Mouse (Mus musculus): ENCODE data around the gene Zfp366. TPM values are rescaled to one million over a fixed set of nuclear protein-coding genes. Genes with fewer than 3 reads are reported as not detected.

The Zfp366 gene
- total RNA-seq, 2 experiments from 2014 or later = 5.1 to 7.0 TPM

DNA sequence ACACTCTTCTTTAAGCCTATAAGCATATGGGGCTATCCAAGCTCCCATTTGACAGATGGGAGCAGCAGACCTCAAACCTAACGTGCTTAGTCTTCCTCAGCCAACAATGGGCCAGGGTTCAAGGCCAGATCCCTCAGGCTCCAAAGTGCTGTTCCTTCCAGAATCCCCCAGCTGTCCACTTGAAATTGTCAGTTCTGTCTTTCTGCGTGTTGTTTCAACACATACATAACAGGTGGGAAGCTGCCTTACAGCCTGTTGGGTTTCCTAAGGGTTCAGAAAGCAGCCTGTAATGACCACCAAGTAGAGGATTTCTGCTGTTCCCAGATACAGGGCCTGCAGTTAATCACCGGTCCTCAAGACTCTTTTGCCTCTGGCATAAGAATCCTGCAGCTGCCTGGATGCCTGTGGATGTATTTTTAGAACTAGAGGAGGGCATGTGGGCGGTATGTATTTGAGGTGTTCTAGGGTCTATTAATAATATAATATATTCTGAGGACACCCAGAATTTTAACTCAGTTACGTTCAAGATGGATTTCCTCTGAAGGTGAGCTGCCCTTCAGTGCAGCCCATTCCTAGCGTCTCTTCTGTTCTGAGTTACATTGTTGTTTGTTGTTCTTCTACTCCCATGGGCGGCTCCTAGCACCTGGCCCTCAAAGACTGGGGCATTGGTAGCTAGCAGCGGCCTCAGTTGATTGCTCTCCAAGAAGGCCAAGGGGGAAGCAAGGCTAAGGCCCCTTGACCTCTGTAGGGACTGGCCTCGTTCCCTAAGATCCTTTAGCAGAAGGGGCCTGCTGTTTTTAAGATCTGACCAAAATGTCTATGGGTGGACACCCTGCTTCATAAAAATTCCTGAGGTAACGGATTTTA, 41.0 kb downstream of the Zfp366 start:
- no peak for DNase-seq (ENCODE audit: low spot score in 2 of 2)

DNA sequence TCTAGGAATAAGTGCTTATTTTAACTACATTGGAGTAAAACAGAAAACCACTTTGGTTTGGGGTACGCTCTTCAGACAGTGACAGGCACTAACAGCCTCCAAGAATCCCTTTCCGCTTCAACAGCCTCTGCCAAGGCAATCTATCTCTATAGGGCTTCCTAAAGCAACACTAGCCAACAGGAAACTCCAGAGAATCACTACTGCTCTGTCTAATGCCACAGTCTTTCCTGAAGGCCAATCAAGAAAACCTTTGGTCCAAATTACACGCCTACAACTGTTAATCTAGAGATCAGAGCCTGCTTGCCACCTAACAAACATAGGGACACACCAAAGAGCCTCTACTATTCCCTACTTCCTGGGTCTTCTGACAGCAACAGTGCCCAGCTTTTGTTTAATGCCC, 42.2 kb downstream of the Zfp366 start:
- no peak for DNase-seq (ENCODE audit: low spot score in 2 of 2)

- DNase-seq (ENCODE audit: low spot score in 2 of 2) = no peak
These were observed 43.0 kb downstream of the Zfp366 start for GRCm38 (mm10) chr13:99227456-99228250.

GRCm38 (mm10) chr13:99228821-99229570, 44.4 kb downstream of the Zfp366 start:
- no peak for DNase-seq (ENCODE audit: low spot score in 2 of 2)

- no peak for DNase-seq (ENCODE audit: low spot score in 2 of 2)
These were observed 45.2 kb downstream of the Zfp366 start for GRCm38 (mm10) chr13:99229641-99230494.

- DNase-seq (ENCODE audit: low spot score in 2 of 2) = no peak
These were observed 45.9 kb downstream of the Zfp366 start for GRCm38 (mm10) chr13:99230495-99230868.

DNA sequence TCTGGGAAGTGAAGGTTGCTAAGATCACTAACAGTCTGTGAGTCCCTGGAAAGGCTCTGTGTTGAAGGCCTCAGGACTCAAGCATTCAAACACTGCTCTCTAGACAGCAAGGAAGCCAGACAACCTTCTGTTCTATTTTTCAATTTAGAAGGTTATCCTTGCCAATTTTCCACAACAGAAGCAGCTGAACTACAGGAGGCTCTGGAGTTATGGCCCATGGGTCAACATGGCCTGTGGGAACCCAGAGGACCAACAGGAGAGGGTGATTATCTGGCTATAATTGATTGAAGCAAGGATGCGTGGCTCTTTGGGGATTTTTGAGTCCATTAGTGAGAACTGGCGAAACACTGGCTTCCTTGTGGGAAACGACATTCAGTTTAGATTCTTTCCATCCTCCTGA, 48.7 kb downstream of the Zfp366 start:
- no peak for DNase-seq (ENCODE audit: low spot score in 2 of 2)

- no peak for DNase-seq (ENCODE audit: low spot score in 2 of 2)
These were observed 49.3 kb downstream of the Zfp366 start for GRCm38 (mm10) chr13:99233956-99234355.

DNA sequence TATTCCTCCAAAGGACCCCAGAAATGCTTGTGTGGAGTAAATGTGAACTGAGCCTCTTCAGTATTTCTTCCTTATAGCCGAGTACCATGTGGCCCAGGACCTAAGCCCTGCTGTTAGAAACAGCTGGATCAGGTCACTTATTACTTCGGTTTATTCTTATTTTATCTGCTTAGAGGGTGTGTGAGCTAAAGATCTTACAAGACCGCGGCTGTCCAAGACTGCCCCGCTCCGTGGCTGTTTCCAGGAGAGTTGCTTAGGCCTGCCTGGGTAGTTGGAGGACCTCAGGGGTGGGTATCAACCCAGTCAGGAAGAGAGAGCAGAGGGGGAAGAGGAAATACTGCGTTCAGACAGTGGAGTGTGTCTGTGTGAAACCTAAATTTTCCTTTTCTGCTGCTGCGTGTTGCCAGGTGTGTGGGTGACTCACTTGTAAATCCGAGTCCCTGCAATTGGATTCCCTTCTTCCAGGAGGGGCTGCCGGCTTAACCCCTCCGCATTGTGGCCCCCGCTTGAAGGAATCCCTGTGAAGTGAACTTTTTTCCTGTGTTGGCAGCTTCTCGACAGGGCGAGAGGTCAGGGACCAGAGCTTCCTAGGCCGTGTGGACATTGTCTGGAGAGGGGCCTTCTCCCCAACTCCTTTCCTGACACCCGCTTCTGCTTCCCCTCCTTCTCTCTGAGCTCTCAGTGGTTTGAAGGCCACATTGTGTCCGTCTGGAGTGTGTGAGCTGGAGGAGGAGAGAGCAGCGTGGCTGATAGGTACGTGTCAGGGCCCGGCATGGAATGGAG, 51.0 kb downstream of the Zfp366 start:
- no peak for DNase-seq (ENCODE audit: low spot score in 2 of 2)

DNA sequence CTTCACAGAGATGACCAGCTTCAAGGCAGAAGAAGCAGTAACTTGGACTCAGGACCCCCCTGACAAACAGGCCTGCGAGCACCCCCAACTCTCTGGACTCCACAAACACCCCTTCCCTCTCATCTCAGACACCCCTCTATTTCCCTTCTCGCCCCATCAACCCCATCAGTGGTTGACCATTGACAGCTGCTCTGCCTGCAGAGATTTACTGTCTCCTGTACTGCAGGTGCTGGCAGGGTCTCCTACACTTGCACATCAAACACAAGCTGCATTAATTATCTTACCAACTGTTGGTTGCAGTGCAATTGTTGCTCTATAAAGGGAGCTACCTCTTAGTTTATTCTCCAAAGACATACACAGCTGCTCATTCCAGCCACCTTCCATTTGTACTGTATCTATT, 51.6 kb downstream of the Zfp366 start:
- no peak for DNase-seq (ENCODE audit: low spot score in 2 of 2)

GRCm38 (mm10) chr13:99237122-99237521, 52.5 kb downstream of the Zfp366 start:
- no peak for DNase-seq (ENCODE audit: low spot score in 2 of 2)

GRCm38 (mm10) chr13:99237841-99238216, 53.2 kb downstream of the Zfp366 start:
- DNase-seq (ENCODE audit: low spot score in 2 of 2) = no peak

- no peak for DNase-seq (ENCODE audit: low spot score in 2 of 2)
These were observed 53.9 kb downstream of the Zfp366 start for GRCm38 (mm10) chr13:99238217-99239160.

GRCm38 (mm10) chr13:99239161-99239530, 54.5 kb downstream of the Zfp366 start:
- DNase-seq (ENCODE audit: low spot score in 2 of 2) = no peak

GRCm38 (mm10) chr13:99239741-99240140, 55.1 kb downstream of the Zfp366 start:
- DNase-seq (ENCODE audit: low spot score in 2 of 2) = no peak

DNA sequence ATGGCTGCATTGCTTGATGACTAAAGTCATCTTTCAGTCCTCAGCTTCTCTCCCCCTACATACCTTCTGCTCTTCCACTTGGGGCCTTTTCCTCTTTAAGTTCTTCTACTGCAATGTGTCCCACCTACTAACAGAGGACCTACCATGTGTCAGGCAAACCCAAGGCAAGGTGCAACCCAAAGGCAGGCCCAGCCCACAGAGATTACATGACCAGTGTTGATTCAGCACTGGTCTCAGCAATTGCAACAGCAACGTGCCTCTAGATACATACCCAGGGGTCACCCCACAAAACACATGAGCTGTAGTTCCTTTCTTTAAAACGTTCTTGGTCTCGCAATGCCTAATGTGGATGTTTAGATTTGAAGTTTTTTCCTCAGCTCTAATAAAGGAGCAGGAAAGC, 57.4 kb downstream of the Zfp366 start:
- no peak for DNase-seq (ENCODE audit: low spot score in 2 of 2)

- no peak for DNase-seq (ENCODE audit: low spot score in 2 of 2)
These were observed 58.3 kb downstream of the Zfp366 start for GRCm38 (mm10) chr13:99242895-99243294.

DNA sequence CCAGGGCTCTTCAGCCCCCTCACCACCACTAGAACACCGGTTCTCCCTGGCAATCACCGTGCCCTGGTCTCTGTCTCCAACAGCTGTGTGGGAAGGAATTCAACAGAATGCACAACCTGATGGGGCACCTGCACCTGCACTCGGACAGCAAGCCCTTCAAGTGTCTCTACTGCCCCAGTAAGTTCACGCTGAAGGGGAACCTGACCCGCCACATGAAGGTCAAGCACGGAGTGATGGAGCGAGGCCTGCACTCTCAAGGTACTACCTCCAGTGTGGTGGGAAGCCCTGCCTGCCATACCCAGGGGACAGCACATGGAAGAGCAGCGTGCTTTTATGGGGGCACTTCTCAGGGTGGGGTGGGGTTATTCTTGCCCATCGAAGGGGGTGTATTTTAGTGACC, 59.2 kb downstream of the Zfp366 start:
- no peak for DNase-seq (ENCODE audit: low spot score in 2 of 2)

GRCm38 (mm10) chr13:99244471-99244870, 59.8 kb downstream of the Zfp366 start:
- DNase-seq (ENCODE audit: low spot score in 2 of 2) = no peak

Measured in layer of hippocampus, postnatal 14 days (tissue).